Mouse (Mus musculus) thymus, adult 2 months (tissue): ENCODE measurements around the gene Gnpda2. TPM values are rescaled to one million over a fixed set of nuclear protein-coding genes. Genes with fewer than 3 reads are reported as not detected.
A peak's percentile ranks its signal among the peaks of the same experiment; 100 is the strongest.

Experiments used
- DNase-seq: peaks from one replicate; pipeline ENCODE4 v3.0.0; 2021
- H3K27ac ChIP-seq: fragments of 200-500 bp; 2 replicates; pipeline ENCODE4 v1.5.1; 2012; ENCODE audit warnings: low read length, control low read depth; ENCODE audit not compliant: control insufficient read depth, insufficient read depth
- H3K27me3 ChIP-seq: fragments of 200-500 bp; 2 replicates; pipeline ENCODE4 v1.6.1; 2012; ENCODE audit warnings: mild to moderate bottlenecking, low read length, moderate library complexity, mixed read lengths; ENCODE audit not compliant: control insufficient read depth, insufficient read depth
- H3K36me3 ChIP-seq: fragments of 200-500 bp; 2 replicates; pipeline ENCODE4 v1.6.1; 2012; ENCODE audit warnings: mild to moderate bottlenecking, low read length, moderate library complexity; ENCODE audit not compliant: control insufficient read depth, insufficient read depth
- H3K4me1 ChIP-seq: fragments of 200-500 bp; replicated peaks from 2 replicates; pipeline ENCODE4 v1.6.1; 2012; ENCODE audit warnings: low read length; ENCODE audit not compliant: control insufficient read depth, insufficient read depth
- H3K4me3 ChIP-seq: fragments of 200-500 bp; 2 replicates; pipeline ENCODE4 v1.5.1; 2012; ENCODE audit warnings: mild to moderate bottlenecking, low read length, control low read depth, moderate library complexity; ENCODE audit not compliant: control insufficient read depth, insufficient read depth
- CTCF ChIP-seq: fragments of 200-500 bp; IDR thresholded peaks from 2 replicates; pipeline ENCODE4 v1.5.1; 2012; ENCODE audit warnings: mild to moderate bottlenecking, control low read depth, low read length, moderate library complexity, borderline replicate concordance; ENCODE audit not compliant: control insufficient read depth, poor library complexity, insufficient read depth; ENCODE audit errors: extremely low read depth
- POLR2A ChIP-seq: fragments of 200-500 bp; IDR thresholded peaks from 2 replicates; pipeline ENCODE4 v1.6.1; 2012; ENCODE audit warnings: mild to moderate bottlenecking, low read length, control low read depth, moderate library complexity; ENCODE audit not compliant: control insufficient read depth, poor library complexity, insufficient read depth; ENCODE audit errors: extremely low read depth
- WGBS: fragments of 180-500 bp; shearing (Covaris S2); methylation state at CpG from one replicate; pipeline ENCODE4 v1.1.7; 2018; 5-methylcytosine and 5-hydroxymethylcytosine counted together
- polyA plus RNA-seq: library from polyadenylated mRNA; depleted of rRNA; stranded (reverse); fragments of >200 nt; gene quantifications from 2 replicates; pipeline ENCODE4 v1.2.3, GENCODE M21; 2012; rRNA removed

Gnpda2 gene
- polyA plus RNA-seq, 1 experiment, result 16.4 TPM

DNA sequence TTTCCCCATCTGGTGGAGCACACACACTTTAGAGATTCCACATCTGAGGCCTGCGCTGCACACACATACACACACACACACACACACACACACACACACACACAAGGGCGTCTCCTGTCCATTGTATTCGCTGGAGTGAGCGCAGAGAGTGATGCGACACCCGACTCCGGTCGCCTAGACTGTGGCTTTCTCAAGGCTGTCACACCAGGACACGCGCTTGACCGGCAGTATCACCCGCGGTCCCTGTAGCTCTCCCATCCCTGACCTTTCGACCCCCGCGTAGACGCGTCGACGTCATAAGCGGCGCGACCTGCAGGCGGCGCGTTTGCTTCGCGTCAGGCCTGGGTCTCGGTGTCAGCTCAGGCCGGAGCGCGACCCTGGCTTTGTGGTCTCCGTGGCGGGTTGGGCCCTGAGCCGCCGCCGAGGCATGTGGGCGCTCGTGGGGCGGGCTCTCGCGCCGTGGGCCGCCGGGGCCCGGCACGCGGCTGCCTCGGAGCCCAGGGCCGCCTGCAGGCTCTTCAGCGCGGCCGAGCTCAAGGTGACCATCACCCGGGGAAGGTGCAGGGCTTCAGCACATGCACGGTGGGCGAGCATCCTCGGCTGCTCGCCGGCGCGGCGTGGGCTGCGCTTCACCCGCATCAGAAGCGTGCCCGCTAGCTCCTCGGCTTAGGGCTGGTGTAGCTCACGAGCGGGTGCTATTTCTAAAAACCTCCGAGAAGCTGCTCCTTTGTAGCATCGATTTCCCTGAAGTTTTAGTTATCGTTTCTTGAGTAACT lies 35.3 kb downstream of the Gnpda2 start, which contains the start of gene Guf1:
TSS of gene Guf1 (plus strand) at position 296 of the 776 bp plus-strand sequence.
- Histone ChIP-seq H3K36me3 (peaks cover 9% of the 10 kb centered on the region; the same call in 1 of the 2 replicates), H3K27ac (no peak within 1 kb of the TSS), H3K4me3 (peak within 1 kb of the TSS; percentile 87), H3K4me1 (0 out of 2 replicates have a peak, but pooled peaks cover 2% of the 10 kb centered on the region), H3K27me3 (no peaks in the 10 kb centered on the region)
- DNase-seq, result peak; percentile 93
- TF ChIP-seq POLR2A (peak; percentile 60), CTCF (peak; percentile 54; the same call in 1 of the 2 replicates)
- under 1% methylated on average over 72 of the region's 72 CpGs for WGBS

DNA sequence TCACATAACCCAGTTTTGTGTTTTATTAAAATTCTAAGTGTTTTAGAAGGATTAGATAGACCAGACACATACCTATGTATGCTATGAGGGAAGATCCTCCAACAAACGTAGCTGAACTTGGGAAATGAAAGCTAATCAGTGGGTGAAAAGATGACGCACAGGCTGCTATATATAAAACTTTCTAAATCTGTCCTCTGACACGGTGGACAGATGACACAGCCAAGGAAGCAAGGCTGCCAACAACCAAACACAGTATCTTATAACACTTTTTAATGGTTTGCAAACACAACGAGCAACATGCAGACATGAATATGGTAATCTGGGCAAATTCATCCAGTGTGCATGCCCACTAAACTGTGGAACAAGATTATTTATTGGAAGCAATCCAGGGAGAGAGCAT lies 49.7 kb downstream of the Gnpda2 start, which contains the start of gene Yipf7:
TSS of gene Yipf7 (minus strand) at position 160 of the 400 bp plus-strand sequence.
- no peak for DNase-seq
- H3K4me1 ChIP-seq, result no peaks in the 10 kb centered on the region
- WGBS, result 73% methylated on average over 4 of the region's 4 CpGs
- H3K4me3 ChIP-seq, result no peak within 1 kb of the TSS
- no peak within 1 kb of the TSS for H3K27ac ChIP-seq
- TF ChIP-seq POLR2A (no peak), CTCF (no peak)
- H3K36me3 ChIP-seq, result no peaks in the 10 kb centered on the region
- no peaks in the 10 kb centered on the region for H3K27me3 ChIP-seq

DNA sequence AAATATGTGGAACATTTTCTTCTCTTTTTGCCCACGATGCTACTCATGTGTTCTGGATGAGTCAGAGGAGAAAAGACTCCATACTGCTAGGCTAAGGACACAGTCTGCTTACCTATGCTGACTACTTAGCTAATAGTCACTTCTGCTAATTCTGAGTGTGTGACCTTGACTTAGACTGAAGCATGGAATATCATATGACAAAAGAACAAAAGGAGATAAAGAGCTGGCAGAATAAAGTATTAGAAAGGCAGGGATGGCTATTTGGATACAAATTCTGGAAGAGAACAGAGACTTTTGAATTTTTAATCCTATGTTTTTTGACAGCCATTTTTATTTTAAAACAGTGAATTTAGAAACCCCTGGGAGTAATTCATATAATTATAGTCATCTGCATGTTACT lies 50.5 kb downstream of the Gnpda2 start:
- TF ChIP-seq POLR2A (no peak), CTCF (no peak)
- Histone ChIP-seq H3K27me3 (no peaks in the 10 kb centered on the region), H3K36me3 (no peaks in the 10 kb centered on the region), H3K4me1 (no peaks in the 10 kb centered on the region), H3K4me3 (no peak overlapping the region), H3K27ac (no peak overlapping the region)
- WGBS, result 87% methylated on average over 1 of the region's 1 CpGs
- no peak for DNase-seq

DNA sequence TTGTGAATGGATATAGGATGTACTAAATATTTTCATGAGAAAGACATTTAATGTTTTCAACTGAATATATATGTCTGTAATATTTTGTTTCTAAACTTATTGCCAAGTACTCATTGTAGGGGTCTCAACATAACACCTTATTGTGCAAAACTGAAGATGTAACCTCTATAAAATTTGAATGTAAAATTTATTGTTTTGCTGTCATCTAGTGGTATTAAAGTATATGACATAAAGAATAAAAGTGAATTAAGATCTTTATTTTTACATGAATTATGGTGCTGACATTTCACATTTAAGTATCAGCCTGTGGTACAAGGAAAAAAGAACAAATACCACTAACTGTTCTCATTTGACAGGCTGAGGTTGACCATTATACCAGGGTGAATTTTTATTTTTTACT lies 68.2 kb downstream of the Gnpda2 start:
- Histone ChIP-seq H3K4me1 (no peaks in the 10 kb centered on the region), H3K27ac (no peak overlapping the region), H3K27me3 (no peaks in the 10 kb centered on the region), H3K36me3 (no peaks in the 10 kb centered on the region), H3K4me3 (no peak overlapping the region)
- TF ChIP-seq POLR2A, result no peak
- TF ChIP-seq CTCF, result no peak
- no peak for DNase-seq

Other genes with a start within 250 kb of the Gnpda2 start
- 0.37 and 9.2 TPM in 2 replicates for gene Yipf7, start 49.7 kb downstream of the Gnpda2 start, polyA plus RNA-seq
- 7.4 and 8.1 TPM in 2 replicates for gene Guf1, start 35.4 kb downstream of the Gnpda2 start, polyA plus RNA-seq